Mouse (Mus musculus) myocyte (in vitro differentiated cells): ENCODE data around the gene Orc3.

Source experiments
- CEBPB ChIP-seq: IDR thresholded peaks from 2 replicates; pipeline ENCODE4 v1.6.1; 2011; ENCODE audit warnings: mild to moderate bottlenecking, moderate library complexity; ENCODE audit not compliant: poor library complexity, insufficient read depth, severe bottlenecking
- E2F4 ChIP-seq: IDR thresholded peaks from one replicate; pipeline ENCODE4 v1.6.1; 2011; ENCODE audit warnings: mild to moderate bottlenecking, control low read depth, moderate library complexity; ENCODE audit not compliant: insufficient read depth
- MAX ChIP-seq: IDR thresholded peaks from one replicate; pipeline ENCODE4 v1.6.1; 2011; ENCODE audit warnings: low read depth, mild to moderate bottlenecking, control low read depth
- MYOD1 ChIP-seq, 3 experiments: IDR thresholded peaks; one replicate each; pipeline ENCODE4 v1.6.1; 2011; ENCODE audit warnings: control low read depth in 2 of 3, low read depth in 2 of 3, mild to moderate bottlenecking in 2 of 3, moderate library complexity in 1 of 3; ENCODE audit not compliant: insufficient read length in 2 of 3, control insufficient read depth in 1 of 3
- MYOG ChIP-seq, 3 experiments: IDR thresholded peaks; one replicate each; pipeline ENCODE4 v1.6.1; 2011; ENCODE audit warnings: control low read depth in 2 of 3, low read depth in 2 of 3, mild to moderate bottlenecking in 2 of 3; ENCODE audit not compliant: insufficient read length in 2 of 3, control insufficient read depth in 1 of 3, insufficient read depth in 1 of 3
- POLR2A ChIP-seq: IDR thresholded peaks from one replicate; pipeline ENCODE4 v1.6.1; 2011; ENCODE audit warnings: low read depth, mild to moderate bottlenecking, control low read depth, moderate library complexity; ENCODE audit not compliant: insufficient read length
- POLR2AphosphoS2 ChIP-seq: IDR thresholded peaks from one replicate; pipeline ENCODE4 v1.6.1; 2011; ENCODE audit warnings: low read depth, control low read depth; ENCODE audit not compliant: insufficient read length
- TCF12 ChIP-seq: IDR thresholded peaks from one replicate; pipeline ENCODE4 v1.6.1; 2011; ENCODE audit warnings: mild to moderate bottlenecking, control low read depth; ENCODE audit not compliant: poor library complexity, insufficient read depth, severe bottlenecking
- USF1 ChIP-seq: IDR thresholded peaks from one replicate; pipeline ENCODE4 v1.6.1; 2011; ENCODE audit warnings: low read depth, mild to moderate bottlenecking, control low read depth, moderate library complexity

DNA sequence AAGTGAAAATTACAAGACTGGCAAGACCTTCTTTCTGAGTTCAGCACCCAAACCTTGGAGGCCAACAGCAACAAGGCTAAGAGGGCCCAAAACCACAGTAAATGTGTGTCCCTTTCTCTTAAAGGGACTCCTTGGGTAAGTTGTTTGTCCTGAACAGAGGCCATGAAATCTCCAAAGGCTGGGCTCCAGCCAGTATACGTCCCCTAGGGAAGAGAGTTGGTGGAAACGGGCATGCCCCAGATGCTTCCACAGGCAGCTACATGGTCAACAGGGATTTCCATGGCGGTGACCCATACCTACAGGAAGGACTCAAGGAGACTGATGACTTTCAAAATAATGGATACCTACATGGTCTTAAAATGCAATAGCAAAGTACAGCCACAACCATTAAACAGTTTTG, 31.3 kb downstream of the Orc3 start:
- no peak for TF ChIP-seq POLR2A
- no peak for TF ChIP-seq CEBPB
- no peak for TF ChIP-seq USF1
- TF ChIP-seq POLR2AphosphoS2, result no peak
- TF ChIP-seq MYOD1 (IDR thresholded peaks at IDR 0.05; ENCODE audit: control insufficient read depth in 1 of 3, insufficient read length in 2 of 3, low read depth in 2 of 3), result no peak
- TF ChIP-seq MAX, result no peak
- TF ChIP-seq E2F4, result no peak
- no peak for TF ChIP-seq MYOG (IDR thresholded peaks at IDR 0.05; ENCODE audit: control insufficient read depth in 1 of 3, insufficient read depth in 1 of 3, insufficient read length in 2 of 3, low read depth in 2 of 3)
- no peak for TF ChIP-seq TCF12
